Mouse (Mus musculus): ENCODE data around the gene Romo1. TPM values are rescaled to one million over a fixed set of nuclear protein-coding genes. Genes with fewer than 3 reads are reported as not detected.
A peak's percentile ranks its signal among the peaks of the same experiment; 100 is the strongest.

Gene Romo1
- polyA plus RNA-seq, 1 experiment from 2014 or later: 424 TPM

- Histone ChIP-seq H3K4me2 (replicated peaks; ENCODE audit: low read depth) (peak overlapping the region; percentile 68), H3K27me3 (replicated peaks; ENCODE audit: control insufficient read depth, insufficient read depth, low read length) (no peaks in the 10 kb centered on the region), H3K9ac (ENCODE audit: low read depth, low read length) (no peak overlapping the region), H3K4me1 (replicated peaks; ENCODE audit: control insufficient read depth, insufficient read depth, low read length) (peaks cover 3% of the 10 kb centered on the region; the same call in 1 of the 2 replicates), H3K4me3 (ENCODE audit: low read depth, low read length) (peak overlapping the region; percentile 91), H3K36me3 (ENCODE audit: control insufficient read depth, insufficient read depth) (peaks cover 32% of the 10 kb centered on the region), H3K9me3 (ENCODE audit: control insufficient read depth) (no peaks in the 10 kb centered on the region), H3K27ac (ENCODE audit: low read depth, low read length) (no peak overlapping the region)
- 47% methylated on average over 7 of the region's 7 CpGs for WGBS
- ATAC-seq: no peak
- no peak for TF ChIP-seq CTCF (IDR thresholded peaks at IDR 0.05; ENCODE audit: low read depth)
Observed at GRCm38 (mm10) chr2:156177651-156178050, 33.8 kb downstream of the Romo1 start.

- H3K36me3 ChIP-seq (ENCODE audit: control insufficient read depth, insufficient read depth): peaks cover 25% of the 10 kb centered on the region
- WGBS: under 1% methylated on average over 47 of the region's 47 CpGs
Observed at GRCm38 (mm10) chr2:156179046-156179795, 35.4 kb downstream of the Romo1 start.

GRCm38 (mm10) chr2:156179796-156180093 is 35.9 kb downstream of the Romo1 start:
- H3K4me1 ChIP-seq (replicated peaks; ENCODE audit: control insufficient read depth, insufficient read depth, low read length): peaks cover 3% of the 10 kb centered on the region; the same call in 1 of the 2 replicates
- peaks cover 22% of the 10 kb centered on the region for H3K36me3 ChIP-seq (ENCODE audit: control insufficient read depth, insufficient read depth)
- peak; percentile 22; the same call in 1 of the 2 replicates for ATAC-seq
- peak overlapping the region; percentile 91 for H3K4me3 ChIP-seq (ENCODE audit: low read depth, low read length)
- H3K27ac ChIP-seq (ENCODE audit: low read depth, low read length): peak overlapping the region; percentile 96
- no peaks in the 10 kb centered on the region for H3K27me3 ChIP-seq (replicated peaks; ENCODE audit: control insufficient read depth, insufficient read depth, low read length)
- peak overlapping the region; percentile 68 for H3K4me2 ChIP-seq (replicated peaks; ENCODE audit: low read depth)
- no peaks in the 10 kb centered on the region for H3K9me3 ChIP-seq (ENCODE audit: control insufficient read depth)
- H3K9ac ChIP-seq (ENCODE audit: low read depth, low read length): peak overlapping the region; percentile 100
- no peak for TF ChIP-seq CTCF (IDR thresholded peaks at IDR 0.05; ENCODE audit: low read depth)
- under 1% methylated on average over 41 of the region's 41 CpGs for WGBS

More at GRCm38 (mm10) chr2:156179046-156179795, 35.4 kb downstream of the Romo1 start:
- Histone ChIP-seq H3K4me1 (replicated peaks; ENCODE audit: control insufficient read depth, insufficient read depth, low read length) (peaks cover 3% of the 10 kb centered on the region; the same call in 1 of the 2 replicates), H3K9me3 (ENCODE audit: control insufficient read depth) (no peaks in the 10 kb centered on the region), H3K27me3 (replicated peaks; ENCODE audit: control insufficient read depth, insufficient read depth, low read length) (no peaks in the 10 kb centered on the region), H3K27ac (ENCODE audit: low read depth, low read length) (peak overlapping the region; percentile 96), H3K4me2 (replicated peaks; ENCODE audit: low read depth) (peak overlapping the region; percentile 68), H3K4me3 (ENCODE audit: low read depth, low read length) (peak overlapping the region; percentile 91), H3K9ac (ENCODE audit: low read depth, low read length) (peak overlapping the region; percentile 100)
- ATAC-seq: peak; percentile 39
- no peak; the same call in 1 of the 2 replicates for TF ChIP-seq CTCF (IDR thresholded peaks at IDR 0.05; ENCODE audit: low read depth)

GRCm38 (mm10) chr2:156180094-156180821 is 36.4 kb downstream of the Romo1 start, which contains the start of gene Rbm39:
Rbm39 (minus strand) TSS chr2:156180238.
- Histone ChIP-seq H3K27me3 (replicated peaks; ENCODE audit: control insufficient read depth, insufficient read depth, low read length) (no peaks in the 10 kb centered on the region), H3K36me3 (ENCODE audit: control insufficient read depth, insufficient read depth) (peaks cover 22% of the 10 kb centered on the region), H3K4me1 (replicated peaks; ENCODE audit: control insufficient read depth, insufficient read depth, low read length) (peaks cover 3% of the 10 kb centered on the region; the same call in 1 of the 2 replicates), H3K27ac (ENCODE audit: low read depth, low read length) (peak within 1 kb of the TSS; percentile 96), H3K9ac (ENCODE audit: low read depth, low read length) (peak within 1 kb of the TSS; percentile 100), H3K4me2 (replicated peaks; ENCODE audit: low read depth) (peak within 1 kb of the TSS; percentile 86), H3K4me3 (ENCODE audit: low read depth, low read length) (peak within 1 kb of the TSS; percentile 91), H3K9me3 (ENCODE audit: control insufficient read depth) (no peaks in the 10 kb centered on the region)
- ATAC-seq: peak; percentile 97
- peak; percentile 74 for TF ChIP-seq CTCF (IDR thresholded peaks at IDR 0.05; ENCODE audit: low read depth)
- WGBS: under 1% methylated on average over 47 of the region's 47 CpGs

- 15% methylated on average over 8 of the region's 8 CpGs for WGBS
- no peaks in the 10 kb centered on the region for H3K27me3 ChIP-seq (replicated peaks; ENCODE audit: control insufficient read depth, insufficient read depth, low read length)
- peak overlapping the region; percentile 78 for H3K9ac ChIP-seq (ENCODE audit: low read depth, low read length)
- peaks cover 3% of the 10 kb centered on the region; the same call in 1 of the 2 replicates for H3K4me1 ChIP-seq (replicated peaks; ENCODE audit: control insufficient read depth, insufficient read depth, low read length)
- TF ChIP-seq CTCF (IDR thresholded peaks at IDR 0.05; ENCODE audit: low read depth): no peak
- no peak; the same call in 1 of the 2 replicates for ATAC-seq
- H3K27ac ChIP-seq (ENCODE audit: low read depth, low read length): peak overlapping the region; percentile 90
- no peaks in the 10 kb centered on the region for H3K9me3 ChIP-seq (ENCODE audit: control insufficient read depth)
- peaks cover 18% of the 10 kb centered on the region for H3K36me3 ChIP-seq (ENCODE audit: control insufficient read depth, insufficient read depth)
- peak overlapping the region; percentile 91 for H3K4me3 ChIP-seq (ENCODE audit: low read depth, low read length)
- peak overlapping the region; percentile 86 for H3K4me2 ChIP-seq (replicated peaks; ENCODE audit: low read depth)
Observed at GRCm38 (mm10) chr2:156180824-156181590, 37.2 kb downstream of the Romo1 start.

Measured in intestine, postnatal 0 days (tissue).